Mouse (Mus musculus) urinary bladder, adult 18-20 months (tissue): Measurements from ENCODE around the gene Prmt1.

Experiments used
- DNase-seq, 2 experiments: peaks; one replicate each; pipeline ENCODE4 v3.0.0; 2022; ENCODE audit warnings: low spot score in 2 of 2, mixed read lengths in 2 of 2

Prmt1 gene

GRCm38 (mm10) chr7:44981539-44981938 is 4.8 kb downstream of the Prmt1 start:
- no peak for DNase-seq

- no peak for DNase-seq
These were observed 8.1 kb downstream of the Prmt1 start for GRCm38 (mm10) chr7:44978300-44978699.

GRCm38 (mm10) chr7:44975117-44975419 is 11.3 kb downstream of the Prmt1 start:
- no peak for DNase-seq

GRCm38 (mm10) chr7:44974383-44975116 is 11.8 kb downstream of the Prmt1 start, which contains the start of gene Cpt1c:
Cpt1c (minus strand) TSS chr7:44974851.
- peak; percentile 42 to 62 for DNase-seq

GRCm38 (mm10) chr7:44973415-44974130 is 12.8 kb downstream of the Prmt1 start:
- no peak for DNase-seq

- no peak for DNase-seq
These were observed 15.2 kb downstream of the Prmt1 start for GRCm38 (mm10) chr7:44971142-44971541.

GRCm38 (mm10) chr7:44970231-44970691 is 16.1 kb downstream of the Prmt1 start:
- peak; percentile 78 to 79 for DNase-seq

GRCm38 (mm10) chr7:44966638-44967037 is 19.7 kb downstream of the Prmt1 start:
- DNase-seq: no peak

- DNase-seq: no peak
These were observed 20.4 kb downstream of the Prmt1 start for GRCm38 (mm10) chr7:44965975-44966374.

GRCm38 (mm10) chr7:44964990-44965389 is 21.4 kb downstream of the Prmt1 start:
- DNase-seq: no peak

GRCm38 (mm10) chr7:44962831-44963230 is 23.5 kb downstream of the Prmt1 start:
- no peak for DNase-seq

- DNase-seq: no peak
These were observed 24.0 kb downstream of the Prmt1 start for GRCm38 (mm10) chr7:44962337-44962736.

GRCm38 (mm10) chr7:44960512-44960910 is 25.9 kb downstream of the Prmt1 start:
- DNase-seq: no peak

GRCm38 (mm10) chr7:44959874-44960511 is 26.4 kb downstream of the Prmt1 start:
- no peak for DNase-seq

GRCm38 (mm10) chr7:44959281-44959680 is 27.1 kb downstream of the Prmt1 start:
- no peak for DNase-seq

GRCm38 (mm10) chr7:44958208-44958607 is 28.2 kb downstream of the Prmt1 start:
- DNase-seq: no peak

GRCm38 (mm10) chr7:44957183-44957835 is 29.1 kb downstream of the Prmt1 start:
- peak in 1 of 2 experiments; percentile 74 for DNase-seq

GRCm38 (mm10) chr7:44956266-44956665 is 30.1 kb downstream of the Prmt1 start:
- DNase-seq: no peak

- DNase-seq: no peak
These were observed 30.7 kb downstream of the Prmt1 start for GRCm38 (mm10) chr7:44955628-44956027.

GRCm38 (mm10) chr7:44954091-44954885 is 32.1 kb downstream of the Prmt1 start:
- no peak for DNase-seq

- no peak for DNase-seq
These were observed 32.8 kb downstream of the Prmt1 start for GRCm38 (mm10) chr7:44953561-44953960.
